25 mouse cellular contexts compared by ENCODE assay signal in genomic region chrX:48414291-48414690, GRCm38 (mm10).
"Had no signal": no experiment of that assay in that cellular context is flagged by ENCODE, and none has a peak within 500 bp of the region (broad histone marks: within the 10 kb centered on the region; RNA-seq: fewer than 3 reads in every experiment).

No protein-coding gene starts in this region.

- H3K27me3 ChIP-seq: heart, embryonic 12.5 days; hindbrain, embryonic 12.5 days; intestine, embryonic 15.5 days; kidney, embryonic 15.5 days; limb, embryonic 13.5 days; limb, embryonic 15.5 days had no signal

- H3K4me1 ChIP-seq: hindbrain, embryonic 10.5 days; hindbrain, embryonic 12.5 days; intestine, embryonic 15.5 days; limb, embryonic 13.5 days; limb, embryonic 15.5 days had no signal

- H3K27ac ChIP-seq: heart, adult 2 months; hindbrain, embryonic 10.5 days; hindbrain, embryonic 12.5 days; hindbrain, embryonic 14.5 days; intestine, embryonic 15.5 days; kidney, embryonic 15.5 days; kidney, postnatal 0 days; limb, embryonic 13.5 days; limb, embryonic 15.5 days had no signal

- ATAC-seq: hindbrain, embryonic 16.5 days; inflammation-experienced regulatory T-cells, adult 6 months; intestine, embryonic 15.5 days; intestine, postnatal 0 days had no signal

- H3K9me3 ChIP-seq: heart, embryonic 12.5 days; hindbrain, embryonic 10.5 days; hindbrain, embryonic 12.5 days; intestine, embryonic 15.5 days; kidney, embryonic 15.5 days; limb, embryonic 13.5 days; limb, embryonic 15.5 days had no signal

- H3K36me3 ChIP-seq: hindbrain, embryonic 10.5 days; hindbrain, embryonic 12.5 days had no signal

- DNase-seq: gastrocnemius, postnatal 14 days; gastrocnemius, postnatal 36 days; heart, adult 11 months; heart, adult 2 months; heart, postnatal 10 days; heart, postnatal 4 days; kidney, adult 18-20 months; kidney, adult 8-10 months; kidney, postnatal 14 days; kidney, postnatal 36 days; layer of hippocampus, adult 9-11 months; layer of hippocampus, postnatal 36 days; left cerebral cortex, postnatal 4 days had no signal

- H3K4me3 ChIP-seq: heart, adult 2 months; heart, embryonic 12.5 days; hindbrain, embryonic 10.5 days; hindbrain, embryonic 12.5 days; intestine, embryonic 15.5 days; kidney, embryonic 15.5 days; limb, embryonic 13.5 days; limb, embryonic 15.5 days had no signal

- H3K4me2 ChIP-seq: heart, embryonic 12.5 days; hindbrain, embryonic 12.5 days; hindbrain, embryonic 14.5 days; intestine, embryonic 15.5 days; kidney, embryonic 15.5 days; limb, embryonic 13.5 days; limb, embryonic 15.5 days had no signal

- H3K9ac ChIP-seq: heart, embryonic 12.5 days; hindbrain, embryonic 12.5 days; hindbrain, embryonic 14.5 days; intestine, embryonic 15.5 days; kidney, embryonic 15.5 days; limb, embryonic 13.5 days; limb, embryonic 15.5 days had no signal
